ENCODE assay signal across 20 mouse cellular contexts in genomic region chr2:174563917-174564316, GRCm38 (mm10).
A peak's percentile ranks its signal among the peaks of the same experiment; 100 is the strongest.
DNase-seq lines count a peak whose midpoint lies in the region; ATAC-seq and TF ChIP-seq lines count a peak whose summit lies in the region.
"Had no signal": no experiment of that assay in that cellular context is flagged by ENCODE, and none has a peak within 500 bp of the region (broad histone marks: within the 10 kb centered on the region; RNA-seq: fewer than 3 reads in every experiment).

No protein-coding gene starts in this region.

- TF ChIP-seq POLR2A in liver, adult 2 months (IDR thresholded peaks at IDR 0.05; ENCODE audit: extremely low read depth, insufficient read depth, low read length) = no peak

- H3K9ac ChIP-seq in liver, adult 2 months (ENCODE audit: low read depth, low read length) = no peak overlapping the region
- H3K9ac ChIP-seq: embryonic facial prominence, embryonic 15.5 days; heart, embryonic 13.5 days; hindbrain, embryonic 14.5 days had no signal

- peak; percentile 90 for ATAC-seq in megakaryocyte, adult 5-6 weeks (ENCODE audit: poor library complexity, severe bottlenecking)

- H3K79me2 ChIP-seq in liver, adult 2 months (ENCODE audit: control insufficient read depth, insufficient read depth, low read length) = no peaks in the 10 kb centered on the region

- peak; percentile 4 for DNase-seq in liver, adult 2 months (ENCODE audit: extremely low read depth, low read depth, low spot score)
- DNase-seq in liver (no peak), MEL-GATA-1-ER (ENCODE audit: extremely low read depth, low read depth) (peak; percentile 10), adipocyte (ENCODE audit: low spot score) (no peak)
- no peak for DNase-seq in yolk sac, embryonic 10.5 days (ENCODE audit: low spot score)
- DNase-seq in right cerebral cortex, postnatal 25 days = no peak
- DNase-seq: adrenal gland, postnatal 14 days; cerebellum, adult 18-20 months; cerebellum, postnatal 10 days; embryo, embryonic 11 days; gastrocnemius, adult 2 months; gastrocnemius, postnatal 25 days; heart, adult 11 months; heart, postnatal 4 days had no signal

- 87% methylated on average over 3 of the region's 3 CpGs for WGBS in liver, adult 2 months

- H3K4me1 ChIP-seq in liver, adult 2 months (ENCODE audit: control insufficient read depth, insufficient read depth, low read length) = no peaks in the 10 kb centered on the region
- H3K4me1 ChIP-seq: embryonic facial prominence, embryonic 15.5 days had no signal

- no peaks in the 10 kb centered on the region for H3K36me3 ChIP-seq in liver, adult 2 months (ENCODE audit: control insufficient read depth, insufficient read depth, low read length)
- H3K36me3 ChIP-seq: embryonic facial prominence, embryonic 15.5 days; forebrain, embryonic 10.5 days; heart, embryonic 13.5 days had no signal

- H3K4me3 ChIP-seq in liver, adult 2 months (ENCODE audit: insufficient read depth, low read depth, low read length) = no peak overlapping the region
- H3K4me3 ChIP-seq: embryonic facial prominence, embryonic 15.5 days; erythroblast, embryonic 14.5 days; forebrain, embryonic 10.5 days; gastrocnemius, adult 2 months; heart, embryonic 13.5 days had no signal

- H3K27ac ChIP-seq in liver, adult 2 months (replicated peaks; ENCODE audit: insufficient read depth, low read depth, low read length) = no peak overlapping the region
- H3K27ac ChIP-seq: embryonic facial prominence, embryonic 15.5 days; forebrain, embryonic 10.5 days; gastrocnemius, adult 2 months; heart, embryonic 13.5 days; hindbrain, embryonic 14.5 days had no signal

- H3K27me3 ChIP-seq in liver, adult 2 months (ENCODE audit: control insufficient read depth, insufficient read depth, low read length) = no peaks in the 10 kb centered on the region
- H3K27me3 ChIP-seq: embryonic facial prominence, embryonic 15.5 days; heart, embryonic 13.5 days had no signal

- no peak for TF ChIP-seq CTCF in liver, adult 2 months (IDR thresholded peaks at IDR 0.05; ENCODE audit: low read depth, low read length)

Comparison
In these comparisons a context has a peak if more than half of its experiments do, and no peak if none do; other contexts are left out.
1. DNase-seq: peak in liver, adult 2 months (single experiment) and MEL-GATA-1-ER (single experiment); none in liver (single experiment), yolk sac, embryonic 10.5 days (single experiment), right cerebral cortex, postnatal 25 days (single experiment) and adipocyte (single experiment).